Mouse (Mus musculus) urinary bladder, adult 2 months (tissue): Measurements from ENCODE around the gene Kansl3. TPM values are rescaled to one million over a fixed set of nuclear protein-coding genes. Genes with fewer than 3 reads are reported as not detected.

Experiments
- DNase-seq: peaks from one replicate; pipeline ENCODE4 v3.0.0; 2022; ENCODE audit warnings: low spot score
- polyA plus RNA-seq: library from polyadenylated mRNA; depleted of rRNA; stranded (reverse); fragments of >200 nt; gene quantifications from 2 replicates; pipeline ENCODE4 v1.2.3, GENCODE M21; 2012

Kansl3 gene
- polyA plus RNA-seq, 1 experiment = 47.3 TPM

DNA sequence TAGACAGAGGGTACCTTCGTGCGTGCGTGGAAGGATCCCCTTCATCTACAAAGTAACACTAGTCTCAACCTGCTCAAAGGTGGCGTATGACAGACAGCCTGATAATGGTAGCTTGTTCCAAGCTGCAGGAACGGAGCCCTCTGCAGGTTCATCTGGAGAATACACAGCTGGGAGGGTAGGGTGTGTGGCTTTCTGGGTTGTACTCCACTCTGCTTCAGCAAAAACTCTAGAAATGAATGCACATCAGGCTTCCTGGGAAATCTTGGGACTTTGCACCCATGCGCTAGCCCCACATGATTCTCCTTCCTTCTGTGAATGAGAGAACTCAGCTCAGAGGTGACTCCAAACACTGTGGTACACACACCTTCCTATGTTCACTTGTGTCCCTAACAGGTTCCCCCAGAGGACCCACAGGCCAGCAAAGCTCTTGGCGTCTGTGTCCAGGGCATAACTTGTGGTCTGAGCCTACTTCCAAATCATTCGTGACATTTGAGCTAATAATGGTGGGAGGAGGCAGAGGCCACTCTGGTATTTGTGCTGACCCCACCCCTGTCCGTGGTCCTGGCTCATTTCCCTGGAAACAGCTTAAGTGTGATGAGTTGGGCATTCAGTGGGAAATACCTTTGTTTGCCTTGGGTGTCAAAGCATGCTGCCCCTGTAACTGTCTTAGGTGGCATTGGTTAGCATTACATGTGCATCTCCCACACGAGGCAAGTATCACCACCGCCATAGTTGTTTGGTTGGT lies 47.0 kb downstream of the Kansl3 start:
- no peak for DNase-seq

DNA sequence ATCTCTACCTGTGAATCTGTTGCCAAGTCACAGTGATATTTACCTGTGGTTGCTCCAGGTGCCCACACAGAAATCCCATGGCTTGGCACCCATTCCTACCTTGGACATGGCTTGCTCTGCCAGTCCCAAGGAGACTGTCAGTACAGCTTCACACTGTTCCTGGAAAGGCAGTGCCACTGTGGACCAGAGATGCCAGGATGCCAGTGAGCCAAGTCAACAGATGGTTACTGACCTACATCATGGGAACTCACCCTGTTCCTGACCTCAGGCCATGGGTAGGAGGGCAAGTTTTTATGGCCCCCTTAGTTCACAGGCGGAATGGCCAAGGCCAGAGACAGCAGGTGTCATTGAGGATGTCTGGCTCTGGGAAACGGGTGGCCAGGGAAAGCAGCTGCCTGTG lies 47.8 kb downstream of the Kansl3 start:
- no peak for DNase-seq

DNA sequence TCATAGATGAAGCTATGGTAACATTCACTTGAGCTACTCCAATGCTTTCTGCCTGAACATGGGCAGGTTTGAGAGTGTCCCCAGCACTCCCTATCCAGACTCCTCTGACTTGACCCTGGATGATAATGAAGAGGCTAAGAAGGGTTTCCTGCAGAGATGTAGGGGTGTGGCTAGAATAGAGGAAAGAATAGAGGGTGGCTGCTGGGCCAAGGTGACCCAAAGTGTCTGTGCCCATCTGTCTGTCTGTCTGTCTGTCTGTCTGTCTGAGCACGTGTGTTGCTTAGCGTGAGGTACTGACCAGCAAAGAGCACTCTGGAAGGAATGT lies 53.2 kb downstream of the Kansl3 start:
- no peak for DNase-seq

DNA sequence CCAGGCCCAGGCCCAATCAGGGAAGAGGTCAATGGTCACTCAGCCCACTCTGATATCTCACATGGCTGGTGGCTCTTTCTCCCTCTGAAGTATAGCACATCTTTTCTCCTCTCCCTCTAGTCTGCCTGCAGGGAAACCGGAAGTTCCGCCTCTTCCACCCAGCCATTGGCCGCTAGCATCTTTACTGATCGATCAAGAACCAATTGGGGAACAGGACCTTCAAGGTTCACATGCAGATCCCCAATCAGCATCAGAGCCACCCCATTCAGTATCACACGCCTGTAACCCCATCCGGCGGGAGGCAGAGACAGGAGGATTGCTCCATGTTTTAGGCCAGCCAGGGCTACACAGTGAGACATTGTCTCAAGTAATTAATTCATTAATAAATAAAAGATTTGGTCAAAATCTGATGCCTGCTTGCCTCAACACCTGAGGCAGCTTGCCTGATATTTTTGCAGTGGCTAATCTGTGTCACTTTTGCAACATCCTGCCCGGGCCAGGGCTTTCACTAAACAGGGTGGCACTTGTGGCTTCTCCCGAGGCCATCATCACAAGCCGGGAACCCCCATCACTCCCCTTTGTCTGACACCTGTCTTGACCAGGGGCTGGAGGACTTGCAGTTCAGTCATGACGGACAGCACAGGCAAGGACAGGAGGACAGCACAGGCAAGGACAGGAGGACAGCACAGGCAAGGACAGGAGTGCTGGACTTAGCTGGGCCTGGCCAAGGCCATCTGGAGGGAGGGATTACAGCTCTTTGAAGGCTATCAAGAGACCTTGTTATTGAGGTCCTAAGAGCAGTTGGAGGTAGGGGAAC lies 53.8 kb downstream of the Kansl3 start:
- no peak for DNase-seq

DNA sequence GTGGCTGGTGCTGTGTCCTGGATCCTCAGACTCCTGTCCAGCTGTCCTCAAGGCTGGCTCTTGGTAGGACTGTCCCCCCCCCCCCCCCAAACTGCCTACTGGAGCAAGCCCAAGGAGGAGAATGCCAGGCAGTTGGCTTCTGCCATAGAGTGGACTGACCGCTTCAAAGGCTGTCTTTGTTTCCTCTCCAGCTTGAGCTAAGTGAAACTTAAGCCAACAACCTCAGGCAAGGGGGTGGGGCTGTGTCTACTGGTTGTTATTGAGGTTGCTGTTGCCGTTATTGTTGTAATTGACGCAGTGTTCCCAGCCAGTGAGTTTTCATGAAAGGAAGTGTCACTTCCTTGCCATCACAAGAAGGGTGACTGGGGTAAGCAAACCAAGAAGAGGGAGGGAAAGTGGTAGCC lies 59.5 kb downstream of the Kansl3 start:
- DNase-seq = no peak

DNA sequence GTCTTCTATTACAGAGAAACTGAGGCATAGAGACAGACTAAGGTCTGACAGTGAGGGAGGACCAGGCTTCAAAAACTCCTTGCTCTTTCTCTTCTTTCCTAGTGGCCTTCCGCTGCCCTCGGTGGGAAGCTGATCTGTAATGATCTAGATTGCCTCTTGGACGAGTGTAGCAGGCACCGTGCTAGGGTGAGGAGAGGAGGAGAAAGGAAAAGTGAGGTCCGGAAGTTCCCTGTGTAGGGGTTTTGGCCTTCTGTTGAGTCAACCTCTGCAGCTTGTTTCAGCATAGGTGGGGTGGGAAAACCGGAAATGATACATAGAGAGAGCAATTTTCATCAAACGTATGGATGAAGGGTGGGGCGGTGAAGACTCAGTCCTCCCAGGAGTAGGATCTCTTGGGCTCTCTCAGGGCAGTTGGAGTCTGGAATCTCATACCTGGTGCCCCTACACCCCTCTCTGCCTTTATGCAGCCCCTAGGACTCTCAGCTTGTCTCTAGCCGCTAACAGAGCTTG lies 60.0 kb downstream of the Kansl3 start:
- DNase-seq = no peak

DNA sequence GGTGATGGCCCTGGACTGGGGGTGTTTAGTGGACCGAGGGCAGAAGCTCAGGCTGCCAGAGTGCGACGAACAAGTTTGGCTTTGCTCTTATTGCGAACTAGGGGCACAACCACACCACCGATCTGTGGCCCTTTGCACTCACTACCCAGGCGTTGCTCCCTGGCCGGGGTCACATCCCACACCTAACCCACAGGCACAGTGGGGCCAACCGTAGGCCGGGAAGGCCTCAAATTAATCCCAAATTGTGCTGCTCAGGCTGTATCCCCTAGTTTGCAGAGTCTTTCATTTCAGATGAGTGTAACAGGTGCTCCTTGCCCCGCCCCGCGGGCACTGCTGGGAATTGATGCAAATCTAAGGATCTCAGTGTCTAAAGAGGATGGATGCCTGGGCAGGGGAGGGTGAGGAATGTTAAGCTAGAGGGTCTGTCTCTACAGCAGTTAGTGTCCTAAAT lies 60.5 kb downstream of the Kansl3 start:
- no peak for DNase-seq

DNA sequence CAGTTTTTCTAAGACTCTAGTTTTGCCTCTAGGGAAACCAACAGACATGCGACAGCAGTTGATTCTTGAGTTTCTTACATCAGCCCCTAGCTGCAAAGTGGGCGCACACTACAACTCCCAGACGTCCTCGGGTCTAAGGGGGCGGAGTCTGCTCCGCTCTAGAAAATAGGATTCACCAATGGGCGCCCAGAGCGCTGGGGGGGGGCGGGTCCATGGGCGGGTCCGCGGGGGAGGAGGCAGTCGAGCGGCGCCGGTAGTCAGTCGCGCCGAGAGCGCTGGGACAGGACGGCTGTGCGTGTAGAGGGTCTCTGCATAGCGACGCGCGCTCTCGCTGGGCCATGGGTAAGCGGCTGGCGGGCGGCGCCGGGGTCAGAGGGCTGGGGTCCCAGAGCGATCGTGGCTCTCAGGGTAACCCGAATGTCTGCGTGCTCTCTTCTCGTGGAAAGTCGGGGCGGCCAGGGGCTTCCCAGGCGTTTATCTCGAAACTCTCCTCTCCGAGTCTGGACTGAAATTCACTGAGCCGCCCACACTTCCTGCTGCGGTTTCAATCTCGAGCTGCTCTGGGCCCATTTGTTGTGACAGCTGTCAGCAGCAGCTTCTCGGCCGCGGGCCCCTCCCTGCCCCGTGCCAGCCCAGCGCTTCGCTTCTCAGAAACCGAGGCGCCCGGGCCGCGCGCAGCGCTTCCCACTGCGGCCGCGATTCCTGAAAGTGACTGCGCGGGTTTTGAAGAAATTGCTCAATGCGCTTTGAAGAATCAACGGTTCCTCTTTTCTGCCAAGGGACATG lies 61.3 kb downstream of the Kansl3 start, which contains the start of gene Arid5a:
Gene Arid5a, plus strand, starts transcription at position 239 of the 786 bp plus-strand sequence.
- peak; percentile 76 for DNase-seq

DNA sequence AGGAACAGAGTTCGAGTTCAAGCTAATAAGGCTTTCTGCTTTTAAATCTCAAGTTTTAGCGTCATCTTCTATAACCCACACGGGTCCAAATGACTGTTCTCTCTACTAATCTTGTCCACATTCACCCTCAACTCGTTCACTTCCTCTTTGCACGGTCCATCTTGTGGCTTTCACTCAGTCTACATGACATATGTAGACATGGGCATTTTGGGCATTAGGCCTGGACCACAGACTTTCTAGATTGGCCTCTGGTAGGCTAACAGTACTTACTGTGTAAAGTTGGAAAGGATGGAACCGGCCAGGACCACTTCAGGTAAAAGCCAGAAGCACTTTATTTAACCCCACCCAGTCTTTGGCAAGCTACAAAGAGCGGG lies 61.9 kb downstream of the Kansl3 start:
- no peak for DNase-seq

DNA sequence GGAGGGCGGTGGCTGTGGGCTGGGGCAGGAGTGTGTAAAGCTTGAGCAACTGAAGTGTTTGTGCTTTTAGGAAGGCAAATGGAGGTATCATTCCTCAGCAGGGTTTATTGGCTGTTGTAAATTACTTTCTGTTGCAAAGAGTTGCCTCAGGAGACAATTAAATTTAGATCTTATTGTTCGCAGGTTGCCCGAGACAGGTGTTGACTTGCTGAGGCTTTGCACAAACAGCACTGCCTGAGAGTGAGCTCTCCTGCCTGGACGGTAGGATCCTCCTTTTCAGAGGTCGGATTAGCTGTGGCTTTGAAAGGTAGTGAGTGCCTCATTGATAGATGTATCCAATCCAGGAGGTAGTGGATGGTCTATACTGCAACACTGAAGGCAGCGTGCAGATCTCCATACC lies 62.9 kb downstream of the Kansl3 start:
- DNase-seq = no peak

DNA sequence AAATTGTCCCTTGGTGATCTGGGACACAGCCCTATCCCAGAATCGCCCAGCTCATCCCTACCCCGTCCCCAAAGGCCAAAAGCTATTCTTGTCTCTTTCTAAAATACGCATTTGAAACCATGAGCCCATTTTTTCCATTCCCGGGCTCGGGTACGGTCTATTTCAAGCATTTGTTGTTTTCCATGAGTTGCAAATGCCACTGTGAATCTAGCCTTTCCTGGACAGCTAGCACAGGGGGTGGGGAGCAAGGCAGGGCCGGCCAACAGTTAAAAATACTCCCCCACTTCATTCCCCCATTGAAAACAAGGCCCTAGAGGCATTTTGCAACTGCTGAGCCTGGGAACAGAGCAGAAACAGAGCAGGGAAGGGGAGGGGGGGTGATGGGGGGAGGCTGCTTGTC lies 64.2 kb downstream of the Kansl3 start:
- DNase-seq = no peak

DNA sequence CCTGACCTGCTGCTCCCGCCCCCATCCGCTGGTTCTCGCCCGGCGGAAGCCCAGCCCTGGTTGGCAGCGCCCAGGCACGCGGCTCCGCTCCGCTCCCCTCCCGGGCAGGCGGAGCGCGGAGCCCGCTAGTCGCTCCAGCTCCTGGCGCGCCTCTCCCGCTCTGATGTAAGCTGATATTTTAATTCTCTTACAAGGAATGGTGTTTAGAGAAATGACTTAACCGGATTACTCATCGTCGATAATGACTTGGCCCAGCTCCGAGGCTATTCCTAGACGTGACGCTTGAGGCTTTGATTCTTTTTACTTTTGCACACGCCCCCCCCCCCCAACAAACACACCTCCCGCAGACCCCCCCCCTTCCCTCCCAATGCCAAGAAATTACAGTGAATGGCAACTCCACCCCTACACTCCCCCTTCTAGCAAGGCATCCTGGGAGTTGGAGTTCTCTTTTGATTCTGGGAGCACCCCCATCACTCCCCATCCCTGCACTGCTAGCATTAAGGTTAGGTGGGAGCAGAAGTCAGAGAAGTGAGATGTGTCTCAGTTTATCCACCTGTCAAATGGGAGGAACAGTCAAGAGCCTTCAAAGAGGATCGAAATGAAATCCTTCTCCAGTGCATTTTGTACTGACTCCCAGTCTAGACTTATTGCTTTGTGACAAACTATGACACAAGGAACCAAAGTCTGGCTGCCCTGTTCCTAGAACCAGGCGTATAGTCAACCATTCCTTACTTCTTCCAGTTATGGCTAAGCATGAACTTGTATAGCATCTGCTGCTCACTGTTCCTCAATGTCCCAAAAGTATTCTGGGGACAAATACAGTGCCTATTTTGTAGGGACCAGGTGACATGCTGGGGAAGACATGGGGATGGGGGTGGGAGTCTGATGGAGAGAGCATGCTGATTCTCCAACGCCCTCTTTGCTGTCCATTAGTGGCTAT lies 65.3 kb downstream of the Kansl3 start:
- peak; percentile 47 for DNase-seq

DNA sequence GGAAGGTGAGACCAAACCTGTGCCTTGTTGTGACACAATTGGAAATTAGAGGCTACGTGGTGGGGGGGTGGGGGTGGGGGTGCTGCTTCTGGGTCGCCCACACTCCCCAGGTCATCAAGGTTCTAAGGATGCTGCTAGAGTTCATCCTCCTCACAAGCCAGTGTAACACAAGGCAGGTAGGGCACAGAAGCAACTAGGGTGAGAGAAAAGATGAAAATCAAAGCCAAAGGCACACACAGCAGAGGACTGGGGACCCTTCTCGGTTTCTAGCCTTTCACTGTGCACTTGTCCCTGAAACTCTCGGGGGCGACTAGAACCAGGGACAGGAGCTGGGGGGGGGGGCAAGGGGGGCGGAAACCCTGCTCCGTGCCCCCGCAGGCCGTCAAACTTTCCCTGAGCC lies 66.0 kb downstream of the Kansl3 start:
- DNase-seq = no peak

DNA sequence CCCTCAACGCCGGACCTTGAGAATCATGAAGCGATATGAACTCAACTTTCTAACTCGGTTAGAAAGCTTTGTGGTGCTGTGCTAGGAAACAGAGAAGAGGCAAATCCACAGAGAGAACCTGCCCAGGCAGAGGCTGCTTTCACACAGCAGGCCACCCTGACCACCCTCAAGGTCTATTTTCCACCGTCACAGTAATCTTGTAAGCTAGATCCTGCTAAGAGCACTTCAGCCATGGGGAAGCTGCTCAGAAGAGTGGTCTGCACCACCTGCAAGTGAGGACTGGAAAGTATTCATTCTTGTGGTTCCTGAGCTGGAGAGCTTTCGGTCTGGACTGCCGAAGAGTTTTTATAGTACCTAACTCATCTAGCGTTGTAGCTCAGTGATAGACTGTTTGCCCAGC lies 66.7 kb downstream of the Kansl3 start:
- DNase-seq = no peak

DNA sequence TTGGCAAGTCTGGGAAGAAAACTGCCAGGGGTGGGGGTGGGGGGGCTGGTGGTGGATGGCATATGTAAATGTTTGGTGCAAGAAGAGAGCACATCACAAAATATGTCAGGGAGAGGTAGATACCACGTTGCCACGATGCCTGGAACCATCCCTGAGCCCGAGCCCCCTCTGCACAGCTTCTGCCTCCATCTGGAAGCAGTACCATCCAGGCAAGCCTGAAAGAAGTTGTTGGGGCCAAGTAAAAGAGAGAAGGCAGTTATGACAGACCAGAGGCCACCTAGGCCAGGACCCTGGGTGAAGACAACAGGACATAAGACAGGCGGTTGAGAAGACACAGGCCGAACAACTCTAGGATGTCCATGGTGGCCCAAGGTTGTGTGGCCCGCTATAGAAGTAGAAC lies 68.5 kb downstream of the Kansl3 start:
- DNase-seq = no peak

DNA sequence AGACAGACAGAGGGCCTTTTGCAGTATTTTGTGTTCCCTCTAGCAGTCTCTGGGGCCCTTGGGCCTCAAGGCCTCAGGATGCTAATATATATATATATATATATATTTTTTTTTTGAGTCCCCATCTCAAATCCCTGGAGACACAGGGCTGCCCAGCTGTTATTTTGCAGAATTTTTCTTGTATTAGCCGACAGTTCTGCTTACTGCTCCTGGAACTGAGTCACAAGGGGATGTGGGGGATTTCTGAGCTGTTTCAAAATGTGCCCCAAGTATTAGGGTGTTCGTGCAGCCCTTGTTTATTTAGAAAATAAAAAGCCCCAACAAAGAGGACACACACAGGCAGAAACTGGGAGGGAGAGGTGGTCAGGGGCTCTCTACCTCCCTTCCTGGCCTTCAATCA lies 69.3 kb downstream of the Kansl3 start:
- no peak for DNase-seq

DNA sequence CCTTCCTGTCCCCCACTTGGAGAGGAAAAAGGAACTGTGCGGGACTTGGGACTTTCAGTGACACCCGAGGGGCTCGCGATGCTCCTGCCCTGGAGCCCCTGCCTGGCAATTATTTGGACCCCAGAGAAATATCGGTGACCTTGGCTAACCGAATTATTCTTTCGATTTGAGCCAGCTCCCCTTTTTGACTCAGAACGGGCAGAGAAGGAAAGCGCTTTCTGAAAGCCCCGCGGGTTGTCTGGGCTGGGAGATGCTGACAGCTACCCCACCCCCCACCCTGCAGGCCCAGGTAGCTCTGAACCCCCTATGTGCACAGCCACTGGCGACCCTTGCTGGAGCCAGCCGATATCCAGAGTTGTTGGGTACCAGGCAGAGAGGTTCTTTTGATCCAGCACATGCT lies 69.9 kb downstream of the Kansl3 start:
- no peak for DNase-seq

DNA sequence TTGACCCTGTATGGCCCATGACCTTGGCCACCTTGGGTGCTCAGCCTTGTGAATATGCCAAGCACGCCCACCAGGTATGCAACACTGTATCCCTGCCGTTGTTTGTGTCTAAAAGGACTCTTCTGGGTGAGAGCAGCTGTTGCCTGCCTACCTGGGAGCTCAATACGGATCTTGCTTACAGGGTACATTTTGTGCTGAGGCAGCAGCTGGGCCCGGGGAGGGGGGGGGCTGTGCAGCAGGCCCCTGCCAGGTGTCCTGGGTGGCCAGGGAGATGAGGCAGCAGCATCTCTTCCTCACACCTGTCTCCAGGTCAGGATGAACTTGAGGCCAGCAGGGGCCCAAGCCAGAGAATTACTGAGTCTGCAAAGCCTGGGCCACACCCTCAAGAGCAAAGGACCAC lies 70.9 kb downstream of the Kansl3 start:
- no peak for DNase-seq

DNA sequence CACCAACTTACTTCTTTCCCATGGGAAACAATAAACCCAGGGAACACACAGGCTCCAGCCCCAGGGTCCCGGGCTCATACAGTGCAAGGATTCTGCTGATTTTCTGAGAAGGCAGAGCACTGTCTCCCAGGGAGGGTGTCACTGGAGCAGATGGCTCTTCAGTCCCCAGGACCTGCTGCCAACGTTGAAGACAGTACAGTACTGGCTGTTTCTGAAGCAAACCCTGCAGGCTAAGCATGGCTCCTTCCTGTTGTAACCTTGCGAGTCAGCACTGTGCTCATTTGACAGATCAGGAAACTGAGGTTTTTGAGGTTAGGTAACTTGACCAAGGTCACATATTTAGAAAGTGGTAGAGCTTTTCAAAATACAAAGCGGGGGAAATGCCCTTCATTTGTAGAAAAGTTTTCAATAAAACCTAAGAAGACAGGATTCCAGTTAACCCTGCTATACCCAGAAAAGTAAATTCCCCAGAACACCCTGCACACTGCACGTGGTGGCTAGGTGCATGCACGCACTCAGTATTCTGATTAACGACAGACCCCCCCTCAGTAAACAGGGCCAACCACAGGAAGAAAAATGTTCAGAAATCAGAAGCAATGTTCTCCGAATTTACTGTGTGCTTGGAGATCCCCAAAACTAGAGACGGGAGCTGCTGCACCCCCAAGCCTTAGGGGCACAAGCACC lies 72.4 kb downstream of the Kansl3 start:
- no peak for DNase-seq

DNA sequence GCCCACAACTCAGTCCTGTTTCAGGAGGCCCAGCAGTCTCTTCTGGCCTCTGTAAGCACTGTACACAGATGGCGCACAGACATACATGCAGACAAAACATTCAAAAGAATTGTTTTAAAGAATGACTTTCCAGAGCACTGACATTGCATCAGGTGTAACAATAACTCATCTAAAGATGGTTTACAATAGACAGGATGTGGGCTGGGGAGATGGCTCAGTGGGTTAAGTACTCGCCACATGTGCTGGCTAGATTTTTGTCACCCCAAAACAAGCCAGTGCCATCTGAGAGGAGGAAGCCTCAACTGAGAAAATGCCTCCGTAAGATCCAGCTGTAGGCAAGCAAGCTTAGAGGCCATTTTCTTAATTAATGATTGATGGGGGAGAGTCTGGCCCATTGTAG lies 74.6 kb downstream of the Kansl3 start:
- no peak for DNase-seq

DNA sequence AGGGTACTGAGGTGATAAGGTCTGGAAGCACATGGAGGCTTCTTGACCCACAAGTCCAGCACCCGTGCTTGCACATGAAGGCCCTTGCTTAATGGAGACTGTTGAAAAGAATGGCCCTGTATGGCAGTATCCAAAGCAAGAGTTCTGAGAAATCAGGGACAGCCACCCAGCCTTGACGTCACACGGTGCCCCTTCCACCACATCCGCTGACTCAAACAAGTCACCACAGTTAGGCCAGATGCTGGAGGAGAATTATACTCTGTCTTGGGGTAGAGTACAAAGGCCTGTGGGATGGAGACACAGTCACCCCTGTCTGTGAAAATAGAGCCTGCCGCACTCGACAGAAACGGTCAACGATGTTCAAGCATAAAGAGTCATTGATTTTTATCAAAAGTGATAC lies 75.5 kb downstream of the Kansl3 start:
- no peak for DNase-seq
